Mouse (Mus musculus): ENCODE results near the gene Fam24a. TPM values are rescaled to one million over a fixed set of nuclear protein-coding genes. Genes with fewer than 3 reads are reported as not detected.

Gene Fam24a
- total and polyA plus RNA-seq, 2 experiments from 2014 or later = not detected

DNA sequence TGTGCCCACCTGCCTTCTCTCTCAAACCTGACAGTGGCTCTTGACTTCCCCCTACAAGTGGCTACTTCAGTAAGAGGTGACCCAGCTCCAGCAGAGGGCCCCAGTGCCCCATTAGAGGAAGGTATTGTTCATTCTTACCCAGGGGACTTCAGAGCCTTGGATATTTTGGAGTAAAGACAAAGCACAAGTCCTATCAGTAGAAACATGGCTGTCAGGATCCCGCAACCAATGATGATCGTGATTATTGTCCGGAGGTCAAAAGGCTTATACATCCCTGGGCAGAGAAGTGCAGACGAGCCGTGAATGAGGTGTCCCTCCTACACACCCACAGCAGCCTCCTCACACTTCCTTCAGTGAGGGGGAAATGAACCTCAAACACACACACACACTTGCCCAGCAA is 6.6 kb upstream of the Fam24a start:
- H3K4me1 ChIP-seq (ENCODE audit: insufficient read depth) = no peaks in the 10 kb centered on the region
- ATAC-seq = no peak
- no peaks in the 10 kb centered on the region for H3K9me3 ChIP-seq (ENCODE audit: low read length)
- H3K36me3 ChIP-seq (ENCODE audit: insufficient read depth) = no peaks in the 10 kb centered on the region
- no peak overlapping the region for H3K9ac ChIP-seq
- TF ChIP-seq CTCF (IDR thresholded peaks at IDR 0.05; ENCODE audit: low read depth) = no peak
- no peak overlapping the region for H3K27ac ChIP-seq (ENCODE audit: low read depth, low read length)
- no peak overlapping the region for H3K4me3 ChIP-seq (ENCODE audit: low read depth, low read length)
- WGBS = 92% methylated on average over 5 of the region's 5 CpGs
- no peak overlapping the region for H3K4me2 ChIP-seq (ENCODE audit: low read depth)
- H3K27me3 ChIP-seq (ENCODE audit: insufficient read depth, low read length) = no peaks in the 10 kb centered on the region
- DNase-seq = no peak

DNA sequence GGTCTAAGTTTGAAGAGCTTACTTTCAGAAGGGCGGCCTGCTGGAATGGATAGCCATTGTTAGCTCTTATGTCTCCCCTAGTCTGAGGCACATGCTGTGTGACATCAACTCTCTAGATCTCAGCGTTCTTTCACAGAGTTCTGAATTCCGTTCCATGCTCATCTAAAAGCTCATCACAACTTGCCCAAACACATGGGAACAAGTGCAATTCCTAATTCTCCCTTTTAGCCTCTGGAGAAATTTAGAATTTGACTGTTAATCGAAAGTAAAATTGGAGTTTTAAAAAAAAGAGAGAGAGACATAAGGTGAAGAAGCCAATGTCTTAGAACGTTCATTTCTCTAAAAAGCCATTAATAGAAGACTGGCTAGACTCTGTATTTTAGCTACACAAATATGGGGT is 4.2 kb upstream of the Fam24a start, which contains the start of gene Fam24b:
Gene Fam24b (minus strand): TSS at position 101 of the 400 bp plus-strand sequence.
- WGBS = 93% methylated on average over 5 of the region's 5 CpGs
- H3K4me2 ChIP-seq (ENCODE audit: low read depth) = no peak within 1 kb of the TSS
- DNase-seq = no peak
- H3K4me1 ChIP-seq (ENCODE audit: insufficient read depth) = no peaks in the 10 kb centered on the region
- no peaks in the 10 kb centered on the region for H3K36me3 ChIP-seq (ENCODE audit: insufficient read depth)
- H3K27me3 ChIP-seq (ENCODE audit: insufficient read depth, low read length) = no peaks in the 10 kb centered on the region
- no peak within 1 kb of the TSS for H3K4me3 ChIP-seq (ENCODE audit: low read depth, low read length)
- no peak for TF ChIP-seq CTCF (IDR thresholded peaks at IDR 0.05; ENCODE audit: low read depth)
- no peaks in the 10 kb centered on the region for H3K9me3 ChIP-seq (ENCODE audit: low read length)
- H3K9ac ChIP-seq = no peak within 1 kb of the TSS
- H3K27ac ChIP-seq (ENCODE audit: low read depth, low read length) = no peak within 1 kb of the TSS
- no peak for ATAC-seq

DNA sequence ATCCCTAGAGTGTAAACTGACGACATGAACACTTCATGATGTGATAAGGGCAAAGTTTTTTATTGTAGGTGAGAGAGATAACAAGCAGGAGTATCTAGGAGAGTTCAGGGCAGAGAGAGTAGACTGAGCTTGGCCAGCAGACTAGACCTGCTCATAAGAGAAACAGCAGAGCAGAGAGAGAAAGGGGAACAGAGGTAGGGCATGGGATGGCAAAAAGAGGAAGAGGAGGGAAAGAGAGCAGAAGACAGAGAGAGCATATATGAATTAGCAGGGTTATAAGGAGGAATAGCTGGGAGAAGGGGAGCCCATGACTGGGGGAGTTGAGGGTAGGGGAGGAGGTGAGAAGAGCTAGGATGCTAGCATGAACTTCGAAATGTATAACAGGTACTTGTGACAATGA is 2.0 kb upstream of the Fam24a start:
- H3K4me3 ChIP-seq (ENCODE audit: low read depth, low read length) = no peak overlapping the region
- WGBS = 84% methylated on average over 2 of the region's 2 CpGs

DNA sequence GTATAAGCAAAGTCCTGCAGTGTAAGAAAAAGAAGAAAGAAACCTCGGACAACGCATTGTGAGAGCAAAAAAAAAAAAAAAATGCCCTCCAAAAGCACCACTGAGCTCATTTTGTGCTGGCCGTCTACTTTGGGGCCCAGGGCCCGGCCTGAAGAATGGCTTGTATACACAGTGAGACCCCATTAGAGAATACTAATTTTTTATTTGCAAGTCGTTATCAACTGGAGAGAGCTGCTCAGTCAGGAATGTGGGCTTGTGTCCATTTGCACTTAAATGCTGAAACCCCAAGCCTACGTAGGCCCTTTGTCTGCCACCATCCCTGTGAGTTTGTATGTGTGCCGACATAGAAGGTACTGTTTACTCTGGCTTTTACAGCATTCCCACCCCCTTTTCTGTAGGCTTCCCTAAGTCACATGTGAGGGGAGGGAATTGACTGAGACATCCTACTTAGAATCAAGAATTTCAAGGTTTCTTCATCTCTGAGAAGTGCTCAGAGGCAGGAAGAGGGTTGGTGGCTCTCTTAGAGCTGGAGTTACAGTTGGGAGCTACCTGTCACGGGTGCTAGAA is 3.9 kb downstream of the Fam24a start:
- Histone ChIP-seq H3K4me2 (ENCODE audit: low read depth) (no peak overlapping the region), H3K4me1 (ENCODE audit: insufficient read depth) (no peaks in the 10 kb centered on the region), H3K4me3 (ENCODE audit: low read depth, low read length) (no peak overlapping the region), H3K9ac (no peak overlapping the region), H3K27ac (ENCODE audit: low read depth, low read length) (no peak overlapping the region), H3K36me3 (ENCODE audit: insufficient read depth) (peaks cover 24% of the 10 kb centered on the region), H3K27me3 (ENCODE audit: insufficient read depth, low read length) (no peaks in the 10 kb centered on the region), H3K9me3 (ENCODE audit: low read length) (no peaks in the 10 kb centered on the region)
- DNase-seq (no peak), ATAC-seq (no peak)
- TF ChIP-seq CTCF (IDR thresholded peaks at IDR 0.05; ENCODE audit: low read depth) = no peak
- WGBS = 22% methylated on average over 8 of the region's 8 CpGs

More for the DNA sequence above, 2.0 kb upstream of the Fam24a start:
- no peaks in the 10 kb centered on the region for H3K9me3 ChIP-seq (ENCODE audit: low read length)
- no peak overlapping the region for H3K9ac ChIP-seq
- H3K27ac ChIP-seq (ENCODE audit: low read depth, low read length) = no peak overlapping the region
- no peak for ATAC-seq
- no peak for DNase-seq
- no peaks in the 10 kb centered on the region for H3K4me1 ChIP-seq (ENCODE audit: insufficient read depth)
- H3K36me3 ChIP-seq (ENCODE audit: insufficient read depth) = no peaks in the 10 kb centered on the region
- H3K4me2 ChIP-seq (ENCODE audit: low read depth) = no peak overlapping the region
- TF ChIP-seq CTCF (IDR thresholded peaks at IDR 0.05; ENCODE audit: low read depth) = no peak
- H3K27me3 ChIP-seq (ENCODE audit: insufficient read depth, low read length) = no peaks in the 10 kb centered on the region

DNA sequence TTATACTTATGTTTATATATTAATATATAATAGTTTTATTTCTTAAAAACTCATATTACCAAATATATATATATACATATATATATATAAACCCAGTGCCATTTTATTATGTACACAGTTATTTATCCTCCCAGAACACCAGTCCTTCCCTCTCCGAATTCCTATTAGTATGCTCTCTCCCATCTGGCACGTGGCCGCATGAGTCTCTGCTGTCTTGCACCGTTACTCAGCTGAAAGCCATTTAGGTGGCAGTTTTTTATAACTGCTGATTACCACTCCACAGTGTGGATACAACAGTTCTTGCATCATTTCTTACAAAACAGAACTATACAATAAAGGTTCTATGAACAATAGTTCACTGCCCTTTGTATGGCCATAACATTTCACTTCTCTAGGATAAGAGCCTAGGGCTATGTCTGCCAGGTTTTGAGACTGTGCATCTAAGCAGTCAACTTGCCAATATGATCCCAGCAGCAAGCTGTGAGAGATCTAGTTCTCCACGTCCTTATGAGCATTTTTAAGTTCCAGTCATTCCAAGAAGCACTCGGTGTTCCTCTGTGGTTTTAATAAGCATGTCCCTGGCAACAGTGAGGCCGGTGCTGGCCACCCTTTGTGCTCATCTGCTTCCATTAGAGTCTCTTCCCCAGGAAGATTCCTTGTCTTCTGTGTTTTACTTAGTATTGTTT is 12.3 kb downstream of the Fam24a start:
- H3K4me3 ChIP-seq (ENCODE audit: low read depth, low read length) = no peak overlapping the region
- no peaks in the 10 kb centered on the region for H3K4me1 ChIP-seq (ENCODE audit: insufficient read depth)
- H3K36me3 ChIP-seq (ENCODE audit: insufficient read depth) = peaks cover 33% of the 10 kb centered on the region
- no peak overlapping the region for H3K4me2 ChIP-seq (ENCODE audit: low read depth)
- WGBS = 48% methylated on average over 7 of the region's 7 CpGs
- H3K9ac ChIP-seq = no peak overlapping the region
- H3K9me3 ChIP-seq (ENCODE audit: low read length) = no peaks in the 10 kb centered on the region
- no peak for TF ChIP-seq CTCF (IDR thresholded peaks at IDR 0.05; ENCODE audit: low read depth)
- no peak overlapping the region for H3K27ac ChIP-seq (ENCODE audit: low read depth, low read length)
- ATAC-seq (no peak), DNase-seq (no peak)
- no peaks in the 10 kb centered on the region for H3K27me3 ChIP-seq (ENCODE audit: insufficient read depth, low read length)

DNA sequence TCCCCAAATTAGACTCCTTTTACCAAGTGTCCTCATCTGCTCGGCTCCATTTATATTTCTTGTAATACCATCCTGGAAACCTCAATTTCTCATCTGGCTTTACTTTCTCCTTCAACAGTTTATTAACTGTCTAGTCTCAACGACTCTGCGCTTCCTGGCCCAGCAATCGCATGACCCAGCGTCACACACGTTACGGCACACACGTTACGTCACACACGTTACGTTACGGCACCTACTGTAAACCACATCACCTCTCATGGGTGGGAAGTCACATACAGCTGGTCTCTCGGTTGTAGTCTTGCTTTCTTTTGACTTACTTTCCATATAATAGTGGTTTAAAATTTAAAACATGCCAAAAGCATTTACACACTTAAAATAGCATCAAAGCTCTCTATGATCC is 22.4 kb downstream of the Fam24a start:
- TF ChIP-seq CTCF (IDR thresholded peaks at IDR 0.05; ENCODE audit: low read depth) = no peak
- Histone ChIP-seq H3K4me1 (ENCODE audit: insufficient read depth) (no peaks in the 10 kb centered on the region), H3K27ac (ENCODE audit: low read depth, low read length) (no peak overlapping the region), H3K36me3 (ENCODE audit: insufficient read depth) (peaks cover 39% of the 10 kb centered on the region), H3K4me2 (ENCODE audit: low read depth) (no peak overlapping the region), H3K9me3 (ENCODE audit: low read length) (no peaks in the 10 kb centered on the region), H3K4me3 (ENCODE audit: low read depth, low read length) (no peak overlapping the region), H3K27me3 (ENCODE audit: insufficient read depth, low read length) (no peaks in the 10 kb centered on the region), H3K9ac (no peak overlapping the region)
- no peak for ATAC-seq
- WGBS = 98% methylated on average over 13 of the region's 13 CpGs
- no peak for DNase-seq

DNA sequence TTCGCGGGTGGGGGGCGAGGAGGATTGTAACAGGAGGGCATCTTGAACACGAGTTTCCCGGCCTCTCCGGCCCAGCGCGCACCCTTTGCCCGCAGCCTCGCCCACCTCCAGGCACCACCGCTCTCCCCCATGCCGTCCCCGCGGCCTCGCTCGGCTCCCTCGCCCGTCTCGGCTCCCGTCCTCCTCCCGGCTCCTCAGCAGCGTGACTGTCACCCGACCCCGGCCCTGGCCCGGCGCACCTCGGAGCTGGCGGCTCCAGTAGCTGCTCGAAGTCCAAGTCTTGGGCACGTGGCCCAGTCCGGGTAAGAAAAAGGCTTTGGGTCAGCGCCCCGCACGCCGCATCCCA is 28.6 kb downstream of the Fam24a start:
- Histone ChIP-seq H3K4me1 (ENCODE audit: insufficient read depth) (peaks cover 3% of the 10 kb centered on the region; the same call in 1 of the 2 replicates), H3K27ac (ENCODE audit: low read depth, low read length) (peak overlapping the region; percentile 81), H3K4me2 (ENCODE audit: low read depth) (peak overlapping the region; percentile 90), H3K9me3 (ENCODE audit: low read length) (no peaks in the 10 kb centered on the region), H3K27me3 (ENCODE audit: insufficient read depth, low read length) (no peaks in the 10 kb centered on the region), H3K4me3 (ENCODE audit: low read depth, low read length) (peak overlapping the region; percentile 90), H3K36me3 (ENCODE audit: insufficient read depth) (peaks cover 13% of the 10 kb centered on the region), H3K9ac (peak overlapping the region; percentile 88)
- peak; percentile 73 for ATAC-seq
- 4% methylated on average over 35 of the region's 35 CpGs for WGBS
- DNase-seq = peak; percentile 9
- no peak for TF ChIP-seq CTCF (IDR thresholded peaks at IDR 0.05; ENCODE audit: low read depth)
